Mouse (Mus musculus): ENCODE data around the gene Mboat2.

DNA sequence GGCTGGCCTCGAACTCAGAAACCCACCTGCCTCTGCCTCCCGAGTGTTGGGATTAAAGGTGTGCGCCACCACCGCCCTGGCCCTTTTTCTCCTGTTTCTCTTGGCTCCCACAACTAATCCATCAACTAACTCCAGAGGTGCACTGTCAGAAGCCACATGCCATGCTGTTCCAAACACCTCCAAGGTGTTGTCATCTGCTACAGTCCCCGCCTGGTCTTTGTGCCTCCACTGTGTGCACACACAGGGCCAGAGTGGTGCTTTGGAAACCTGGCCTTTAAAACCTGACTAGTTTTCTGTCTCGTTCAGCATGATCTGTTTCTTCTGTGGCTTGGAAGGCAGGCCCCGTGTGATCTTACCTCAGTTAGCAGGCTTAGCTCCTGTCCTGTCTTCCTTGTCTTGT is 113.9 kb downstream of the Mboat2 start:
- TF ChIP-seq CTCF (IDR thresholded peaks at IDR 0.05; ENCODE audit: low read depth) (no peak), EP300 (IDR thresholded peaks at IDR 0.05; ENCODE audit: low read depth) (no peak)

All from heart, postnatal 0 days (tissue).